Mouse (Mus musculus) cortical plate, adult 2 months (tissue): ENCODE data around the gene Lmo2.

Experiments
- CTCF ChIP-seq: fragments of 200-500 bp; IDR thresholded peaks from 2 replicates; pipeline ENCODE4 v1.5.1; 2011; ENCODE audit warnings: mild to moderate bottlenecking, control low read depth, low read length; ENCODE audit not compliant: insufficient read depth; ENCODE audit errors: extremely low read depth
- POLR2A ChIP-seq: fragments of 200-500 bp; IDR thresholded peaks from 2 replicates; pipeline ENCODE4 v1.6.1; 2011; ENCODE audit warnings: mild to moderate bottlenecking, low read length, control low read depth; ENCODE audit not compliant: insufficient read depth; ENCODE audit errors: extremely low read depth

GRCm38 (mm10) chr2:103932480-103932879, 25.3 kb upstream of the Lmo2 start:
- TF ChIP-seq CTCF = no peak
- TF ChIP-seq POLR2A = no peak
